8 mouse cellular contexts compared by ENCODE assay signal in genomic region chr16:55820161-55820915, GRCm38 (mm10). TPM values are rescaled to one million over a fixed set of nuclear protein-coding genes. Genes with fewer than 3 reads are reported as not detected.
A peak's percentile ranks its signal among the peaks of the same experiment; 100 is the strongest.
DNase-seq lines count a peak whose midpoint lies in the region; ATAC-seq and TF ChIP-seq lines count a peak whose summit lies in the region.

No protein-coding gene starts in this region.

- intact Hi-C loops in heart, adult 2 months (cut with DNase I) = loop anchor here (1.0 kb wide), 1 partner anchor 18 kb away; the partner anchor contains the start of gene Nfkbiz

- TF ChIP-seq EP300 in heart, adult 2 months (IDR thresholded peaks at IDR 0.05; ENCODE audit: insufficient read depth, low read depth, low read length) = no peak

- in situ Hi-C loops in ES-E14 (cut with MboI; ENCODE audit: low sequenced_read_pairs in 2 of 2, unreplicated experiment in 2 of 2) = no loop called here

- peaks cover 2 to 12% of the 10 kb centered on the region in 2 experiments; a peak in 3 of 4 replicates for H3K4me1 ChIP-seq in ES-E14 (ENCODE audit: control insufficient read depth in 2 of 2, insufficient read depth in 2 of 2, low read length in 2 of 2, poor library complexity in 1 of 2)
- peaks cover 1% of the 10 kb centered on the region; the same call in 1 of the 2 replicates for H3K4me1 ChIP-seq in heart, adult 2 months (ENCODE audit: control insufficient read depth, insufficient read depth, low read length)
- peaks cover 28% of the 10 kb centered on the region for H3K4me1 ChIP-seq in kidney, embryonic 16.5 days (ENCODE audit: insufficient read depth, low read length)
- peaks cover 10% of the 10 kb centered on the region; the same call in 1 of the 2 replicates for H3K4me1 ChIP-seq in midbrain, embryonic 15.5 days

- peaks cover 2% of the 10 kb centered on the region; the same call in 1 of the 2 replicates for H3K79me2 ChIP-seq in heart, adult 2 months (replicated peaks; ENCODE audit: control insufficient read depth, insufficient read depth, low read length)

- no peaks in the 10 kb centered on the region for H3K9me3 ChIP-seq in ES-E14 (ENCODE audit: control insufficient read depth, insufficient read depth, low read depth, low read length)
- H3K9me3 ChIP-seq in kidney, embryonic 16.5 days (ENCODE audit: low read length) = peaks cover 4% of the 10 kb centered on the region
- no peaks in the 10 kb centered on the region for H3K9me3 ChIP-seq in midbrain, embryonic 15.5 days

- DNase-seq in 416B (ENCODE audit: low read depth) = peak; percentile 44
- DNase-seq in ES-E14 (ENCODE audit: low read depth, low spot score) = no peak
- peak; percentile 38 to 42 for DNase-seq in heart, adult 2 months
- no peak for DNase-seq in cerebellum, postnatal 10 days
- no peak for DNase-seq in adrenal gland, adult 18-20 months (ENCODE audit: low spot score in 2 of 2)
- DNase-seq in adrenal gland, postnatal 4 days (ENCODE audit: low spot score in 2 of 2) = no peak

- peaks cover 17% of the 10 kb centered on the region for H3K36me3 ChIP-seq in ES-E14 (ENCODE audit: control insufficient read depth, insufficient read depth, low read length, poor library complexity, severe bottlenecking)
- peaks cover 11% of the 10 kb centered on the region for H3K36me3 ChIP-seq in heart, adult 2 months (ENCODE audit: control insufficient read depth, insufficient read depth, low read length)
- H3K36me3 ChIP-seq in kidney, embryonic 16.5 days (ENCODE audit: insufficient read depth, low read length) = peaks cover 31% of the 10 kb centered on the region
- peaks cover 11% of the 10 kb centered on the region for H3K36me3 ChIP-seq in midbrain, embryonic 15.5 days (replicated peaks)

- TF ChIP-seq CTCF in heart, adult 2 months (IDR thresholded peaks at IDR 0.05) = no peak

- H3K4me2 ChIP-seq in kidney, embryonic 16.5 days (replicated peaks; ENCODE audit: low read depth, low read length) = peak overlapping the region; percentile 79
- peak overlapping the region; percentile 97 for H3K4me2 ChIP-seq in midbrain, embryonic 15.5 days

- no peaks in the 10 kb centered on the region for H3K27me3 ChIP-seq in heart, adult 2 months (ENCODE audit: control insufficient read depth, insufficient read depth, low read length)
- H3K27me3 ChIP-seq in kidney, embryonic 16.5 days (ENCODE audit: insufficient read depth, low read length) = no peaks in the 10 kb centered on the region
- H3K27me3 ChIP-seq in midbrain, embryonic 15.5 days (replicated peaks) = peaks cover 20% of the 10 kb centered on the region

- H3K27ac ChIP-seq in ES-E14 (ENCODE audit: insufficient read depth, low read depth, low read length, poor library complexity, severe bottlenecking) = no peak overlapping the region
- H3K27ac ChIP-seq in heart, adult 2 months = peak overlapping the region; percentile 95
- H3K27ac ChIP-seq in kidney, embryonic 16.5 days (ENCODE audit: low read length) = peak overlapping the region; percentile 97; the same call in 1 of the 2 replicates
- H3K27ac ChIP-seq in midbrain, embryonic 15.5 days = no peak overlapping the region

- 23% methylated on average over 13 of the region's 13 CpGs for WGBS in heart, adult 2 months
- WGBS in kidney, embryonic 16.5 days = 36% methylated on average over 13 of the region's 13 CpGs
- 66% methylated on average over 13 of the region's 13 CpGs for WGBS in midbrain, embryonic 15.5 days

- no peak for ATAC-seq in kidney, embryonic 16.5 days (ENCODE audit: low FRiP score, low TSS enrichment)
- ATAC-seq in midbrain, embryonic 15.5 days (replicated peaks) = no peak

- no peak for TF ChIP-seq POLR2A in heart, adult 2 months (IDR thresholded peaks at IDR 0.05; ENCODE audit: insufficient read depth, low read depth, low read length)

- no peak overlapping the region for H3K9ac ChIP-seq in ES-E14 (ENCODE audit: insufficient read depth, low read depth, low read length, poor library complexity, severe bottlenecking)
- peak overlapping the region; percentile 92 for H3K9ac ChIP-seq in heart, adult 2 months (ENCODE audit: low read depth, low read length)
- H3K9ac ChIP-seq in kidney, embryonic 16.5 days (replicated peaks; ENCODE audit: low read length) = peak overlapping the region; percentile 88
- H3K9ac ChIP-seq in midbrain, embryonic 15.5 days = no peak overlapping the region

- H3K4me3 ChIP-seq in ES-E14 (ENCODE audit: insufficient read depth in 1 of 2, low read depth in 1 of 2, low read length in 2 of 2, poor library complexity in 1 of 2, severe bottlenecking in 1 of 2) = peak overlapping the region; percentile 65 to 99; a peak in 2 of 4 replicates
- peak overlapping the region; percentile 77 for H3K4me3 ChIP-seq in heart, adult 2 months
- peak overlapping the region; percentile 93 for H3K4me3 ChIP-seq in kidney, embryonic 16.5 days (ENCODE audit: low read length)
- H3K4me3 ChIP-seq in midbrain, embryonic 15.5 days = peak overlapping the region; percentile 97

TF ChIP-seq in ES-E14, 5 proteins besides CTCF, POLR2A, EP300 and RAD21:
- TF ChIP-seq MAFK (IDR thresholded peaks at IDR 0.05; ENCODE audit: insufficient read depth, low read depth, low read length) (no peak), ZNF384 (IDR thresholded peaks at IDR 0.05; ENCODE audit: low read depth, low read length) (no peak)

RNA-seq across cellular contexts. Expression of gene Nfkbiz, which starts 18.4 kb away (rescaled TPM):
- total RNA-seq in ES-E14 (2012; rRNA removed) = 3.2 and 3.6 TPM in 2 replicates
- 1 to 10 TPM; 2.1 to 2.3 TPM for total RNA-seq in heart, adult 2 months (2021)
- 2.8 and 3.4 TPM in 2 replicates for polyA plus RNA-seq in heart, adult 2 months (2012; rRNA removed)
- polyA plus RNA-seq in kidney, embryonic 16.5 days (2015; fragmentation: Nextera tagmentation; extraction: Ambion mirVana) = 4.5 and 5.1 TPM in 2 replicates
- polyA plus RNA-seq in midbrain, embryonic 15.5 days (2015; fragmentation: Nextera tagmentation; extraction: Ambion mirVana) = 0.96 and 1.3 TPM in 2 replicates
- 1 to 10 TPM; 4.2 to 6.2 TPM for total RNA-seq in adrenal gland, adult 18-20 months (2021)
- total RNA-seq in adrenal gland, postnatal 4 days (2021) = 1 to 10 TPM; 6.8 to 7.4 TPM

Comparison
In these comparisons a context has a peak if more than half of its experiments do, and no peak if none do; other contexts are left out.
1. DNase-seq: peak in 416B (single experiment) and heart, adult 2 months (2 of 2); none in ES-E14 (single experiment), cerebellum, postnatal 10 days (0 of 2), adrenal gland, adult 18-20 months (0 of 2) and adrenal gland, postnatal 4 days (0 of 2).
2. H3K27ac ChIP-seq: peak in heart, adult 2 months (single experiment) and kidney, embryonic 16.5 days (single experiment); none in ES-E14 (single experiment) and midbrain, embryonic 15.5 days (single experiment).
3. H3K9ac ChIP-seq: peak in heart, adult 2 months (single experiment) and kidney, embryonic 16.5 days (single experiment); none in ES-E14 (single experiment) and midbrain, embryonic 15.5 days (single experiment).
4. Peak in every context shown above with its lines, with median percentiles within 50 percentile points of each other: H3K4me3 ChIP-seq.